Mouse (Mus musculus) C2C12 (cell line): ENCODE results near the gene Ccdc82. TPM values are rescaled to one million over a fixed set of nuclear protein-coding genes. Genes with fewer than 3 reads are reported as not detected.

ENCODE experiments used
- H3K27me3 ChIP-seq: one replicate; pipeline ENCODE4 v1.6.1; 2011; ENCODE audit not compliant: control insufficient read depth, insufficient read depth, insufficient read length
- H3K36me3 ChIP-seq: one replicate; pipeline ENCODE4 v1.6.1; 2011; ENCODE audit not compliant: control insufficient read depth, insufficient read depth
- H3K4me3 ChIP-seq: one replicate; pipeline ENCODE4 v1.5.1; 2011; ENCODE audit warnings: mild to moderate bottlenecking, control low read depth; ENCODE audit not compliant: poor library complexity, insufficient read depth, severe bottlenecking
- H3K79me2 ChIP-seq: one replicate; pipeline ENCODE4 v1.6.1; 2011; ENCODE audit not compliant: control insufficient read depth, insufficient read depth
- H3K79me3 ChIP-seq: one replicate; pipeline ENCODE4 v1.6.1; 2011; ENCODE audit warnings: low read depth, control low read depth
- H3ac ChIP-seq: one replicate; pipeline ENCODE3; 2011; ENCODE audit warnings: low read depth; ENCODE audit not compliant: control insufficient read depth, insufficient read length
- CEBPB ChIP-seq: IDR thresholded peaks from one replicate; pipeline ENCODE4 v1.6.1; 2011; ENCODE audit warnings: low read depth, mild to moderate bottlenecking, control low read depth, moderate library complexity
- CTCF ChIP-seq: IDR thresholded peaks from one replicate; pipeline ENCODE4 v1.5.1; 2011; ENCODE audit not compliant: control insufficient read depth, insufficient read depth, insufficient read length
- FOSL1 ChIP-seq: IDR thresholded peaks from one replicate; pipeline ENCODE4 v1.8.0; 2011; ENCODE audit warnings: mild to moderate bottlenecking, low read length; ENCODE audit not compliant: poor library complexity, insufficient read depth, severe bottlenecking
- MAX ChIP-seq: IDR thresholded peaks from one replicate; pipeline ENCODE4 v1.6.1; 2011; ENCODE audit warnings: mild to moderate bottlenecking, control low read depth
- MYOD1 ChIP-seq: IDR thresholded peaks from one replicate; pipeline ENCODE4 v1.6.1; 2011; ENCODE audit warnings: low read depth; ENCODE audit not compliant: control insufficient read depth, insufficient read length
- MYOG ChIP-seq: IDR thresholded peaks from one replicate; pipeline ENCODE4 v1.6.1; 2011; ENCODE audit not compliant: control insufficient read depth, insufficient read length; ENCODE audit errors: extremely low read depth
- USF1 ChIP-seq: IDR thresholded peaks from one replicate; pipeline ENCODE4 v1.6.1; 2011; ENCODE audit warnings: low read depth, mild to moderate bottlenecking, control low read depth, moderate library complexity
- polyA plus RNA-seq: library from polyadenylated mRNA; unstranded; fragments of >200 nt; fragmentation: generic; extraction: Trizol; gene quantifications from one replicate; pipeline ENCODE4 v1.2.1, GENCODE M21; 2012; ENCODE audit warnings: missing spikeins

Gene Ccdc82
- polyA plus RNA-seq, 1 experiment, result 1.8 TPM

DNA sequence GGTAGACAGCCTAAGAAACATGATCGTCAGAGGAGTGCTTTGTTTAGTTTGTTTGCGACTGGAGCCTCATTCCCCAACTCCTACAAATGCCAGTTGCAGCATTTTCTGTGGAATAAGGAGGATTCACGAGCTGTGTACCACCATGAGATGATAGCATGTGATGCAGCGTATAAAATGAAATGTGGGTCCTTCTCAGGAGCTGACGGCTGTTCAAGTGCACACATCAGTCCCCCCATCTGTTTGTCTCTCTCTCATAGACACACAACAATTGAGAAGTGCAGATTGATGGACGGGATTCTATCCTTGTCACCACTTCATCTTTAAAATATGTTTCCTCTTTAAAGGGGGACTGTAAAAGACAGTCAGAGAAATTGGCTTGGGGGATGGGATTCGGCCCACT lies 63.1 kb downstream of the Ccdc82 start:
- Histone ChIP-seq H3K79me2 (no peaks in the 10 kb centered on the region), H3ac (no peak overlapping the region), H3K4me3 (no peak overlapping the region), H3K79me3 (no peaks in the 10 kb centered on the region), H3K27me3 (no peaks in the 10 kb centered on the region), H3K36me3 (no peaks in the 10 kb centered on the region)
- TF ChIP-seq MYOG (no peak), USF1 (no peak), FOSL1 (no peak), CTCF (no peak), MAX (no peak), CEBPB (no peak), MYOD1 (no peak)

DNA sequence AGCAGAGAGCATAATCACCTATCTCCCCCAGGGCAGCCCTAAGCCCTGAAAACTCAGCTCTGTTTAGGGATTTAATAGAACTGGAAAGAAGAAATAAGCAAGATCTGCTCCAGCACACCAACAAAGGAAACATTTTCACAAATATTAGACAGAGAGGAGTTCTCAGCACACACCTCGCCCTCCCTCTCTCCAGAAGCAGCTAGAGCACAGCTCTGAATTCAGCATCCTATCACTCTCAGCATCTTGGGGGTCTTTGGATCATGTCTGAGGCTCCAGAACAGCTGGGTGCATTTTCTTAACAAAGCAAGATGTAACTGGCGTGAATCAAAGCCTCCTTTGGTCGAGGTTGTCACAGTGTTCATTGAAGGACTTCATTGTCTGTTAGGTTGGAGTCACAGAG lies 63.5 kb downstream of the Ccdc82 start:
- Histone ChIP-seq H3ac (no peak overlapping the region), H3K36me3 (no peaks in the 10 kb centered on the region), H3K27me3 (no peaks in the 10 kb centered on the region), H3K4me3 (no peak overlapping the region), H3K79me3 (no peaks in the 10 kb centered on the region), H3K79me2 (no peaks in the 10 kb centered on the region)
- TF ChIP-seq USF1 (no peak), CEBPB (no peak), MYOD1 (no peak), MYOG (no peak), MAX (no peak), FOSL1 (no peak), CTCF (no peak)

DNA sequence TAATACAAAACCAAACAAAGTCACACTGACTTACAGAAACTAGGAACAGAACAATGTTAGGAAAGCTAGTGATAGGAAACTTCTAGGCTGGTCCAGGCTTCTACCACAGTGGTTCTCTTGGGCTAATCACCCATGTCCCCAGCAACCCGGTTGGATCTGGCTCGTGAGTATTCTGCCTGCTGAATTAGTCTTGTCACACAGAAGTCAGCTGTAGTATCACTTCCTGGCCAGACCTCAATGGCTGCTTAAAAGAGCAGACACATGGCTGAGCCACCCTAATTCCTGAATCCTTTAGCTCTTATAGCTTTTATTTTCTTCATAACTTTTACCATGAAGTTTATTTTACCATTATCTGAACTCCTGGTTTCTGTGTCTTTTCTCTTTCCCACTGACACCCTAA lies 64.3 kb downstream of the Ccdc82 start:
- H3K79me2 ChIP-seq, result no peaks in the 10 kb centered on the region
- H3K79me3 ChIP-seq, result no peaks in the 10 kb centered on the region
- no peaks in the 10 kb centered on the region for H3K36me3 ChIP-seq
- no peak overlapping the region for H3ac ChIP-seq
- no peaks in the 10 kb centered on the region for H3K27me3 ChIP-seq
- no peak overlapping the region for H3K4me3 ChIP-seq
- no peak for TF ChIP-seq CTCF
- no peak for TF ChIP-seq MYOD1
- TF ChIP-seq MAX, result no peak
- TF ChIP-seq CEBPB, result no peak
- TF ChIP-seq MYOG, result no peak
- no peak for TF ChIP-seq FOSL1
- TF ChIP-seq USF1, result no peak

DNA sequence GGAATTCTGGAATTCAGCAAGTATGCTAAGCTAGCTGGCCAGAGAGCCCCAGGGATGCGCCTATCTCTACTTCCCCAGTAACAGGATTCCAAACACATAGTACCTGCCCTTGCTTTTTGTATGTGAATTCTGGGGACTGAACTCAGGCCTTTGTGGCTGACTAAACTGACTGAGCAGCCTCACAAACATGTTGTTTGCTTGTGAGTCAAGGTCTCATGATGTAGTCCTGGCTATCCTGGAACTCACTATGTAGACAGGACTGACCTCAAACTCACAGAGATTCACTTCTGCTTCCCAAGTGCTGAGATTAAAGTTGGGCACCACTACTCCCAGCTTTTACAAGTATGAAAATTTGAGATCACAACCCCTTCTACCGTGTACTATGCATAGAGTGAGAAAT lies 67.2 kb downstream of the Ccdc82 start:
- Histone ChIP-seq H3K27me3 (no peaks in the 10 kb centered on the region), H3K4me3 (no peak overlapping the region), H3K36me3 (no peaks in the 10 kb centered on the region), H3K79me2 (no peaks in the 10 kb centered on the region), H3K79me3 (no peaks in the 10 kb centered on the region), H3ac (no peak overlapping the region)
- TF ChIP-seq MAX (no peak), CEBPB (no peak), CTCF (no peak)

DNA sequence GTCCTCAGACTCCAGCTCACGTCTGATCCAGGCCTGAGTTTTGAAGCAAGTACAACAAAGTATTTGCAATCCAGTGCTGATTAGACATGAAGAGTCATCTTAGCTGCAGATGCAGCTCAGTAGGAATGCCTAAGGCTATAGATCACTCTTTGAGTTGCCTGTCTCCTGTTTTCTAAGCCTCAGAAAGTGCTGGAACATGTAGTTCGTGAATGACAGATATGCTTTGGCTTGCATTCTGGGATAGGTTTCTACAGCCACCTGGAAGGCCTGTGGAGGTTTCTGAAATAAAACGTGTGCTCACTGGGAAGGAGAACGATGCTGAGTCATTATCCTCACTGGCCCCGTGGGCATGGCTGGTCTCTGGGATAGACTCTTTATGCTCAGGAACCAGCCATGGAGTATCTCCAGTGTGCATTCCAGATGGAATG lies 67.8 kb downstream of the Ccdc82 start:
- Histone ChIP-seq H3K27me3 (no peaks in the 10 kb centered on the region), H3K4me3 (no peak overlapping the region), H3K79me3 (no peaks in the 10 kb centered on the region), H3ac (no peak overlapping the region), H3K79me2 (no peaks in the 10 kb centered on the region), H3K36me3 (no peaks in the 10 kb centered on the region)
- TF ChIP-seq USF1 (no peak), MYOD1 (no peak), CEBPB (no peak), MAX (no peak), CTCF (no peak), MYOG (no peak), FOSL1 (no peak)

DNA sequence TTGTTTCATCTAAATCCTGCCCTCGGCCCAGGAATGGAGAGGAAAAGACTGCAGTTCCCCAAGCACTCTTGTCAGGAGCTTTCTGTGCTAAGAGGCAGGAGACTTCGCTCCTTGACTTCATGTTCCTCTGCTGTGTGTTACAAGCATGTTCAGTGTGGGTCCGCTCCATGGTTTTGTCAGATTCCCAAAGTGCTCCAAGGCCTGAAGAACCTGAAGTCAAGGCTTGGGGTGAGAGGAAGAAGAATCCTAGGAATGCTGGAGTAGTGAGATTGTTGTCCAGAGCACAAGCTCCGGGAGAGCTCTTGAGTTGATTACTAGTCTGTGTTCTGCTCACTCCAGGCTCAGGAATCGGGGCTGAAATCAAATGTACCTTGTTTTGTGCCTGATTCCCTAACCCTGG lies 68.6 kb downstream of the Ccdc82 start:
- TF ChIP-seq CEBPB (no peak), USF1 (no peak), FOSL1 (no peak), MAX (no peak), MYOD1 (no peak), CTCF (no peak), MYOG (no peak)
- H3ac ChIP-seq, result no peak overlapping the region

More for the DNA sequence above, 68.6 kb downstream of the Ccdc82 start:
- Histone ChIP-seq H3K79me3 (no peaks in the 10 kb centered on the region), H3K4me3 (no peak overlapping the region), H3K36me3 (no peaks in the 10 kb centered on the region), H3K27me3 (no peaks in the 10 kb centered on the region), H3K79me2 (no peaks in the 10 kb centered on the region)
